Mouse (Mus musculus) heart, postnatal 0 days (tissue): ENCODE results near the gene Lix1l. TPM values are rescaled to one million over a fixed set of nuclear protein-coding genes. Genes with fewer than 3 reads are reported as not detected.
A peak's percentile ranks its signal among the peaks of the same experiment; 100 is the strongest.

Experiments used
- ATAC-seq: fragments of 200-750 bp; cut with Nextera tagmentation; 2 replicates; pipeline ENCODE4 v1.8.0; 2017; ENCODE audit warnings: low read depth, moderate number of reproducible peaks, moderate library complexity; ENCODE audit not compliant: insufficient read depth
- DNase-seq: peaks from one replicate; pipeline ENCODE4 v3.0.0-alpha.2; 2016; ENCODE audit warnings: low spot score
- H3K27ac ChIP-seq: fragments of 300-500 bp; sonication (generic); 2 replicates; pipeline ENCODE4 v1.5.1; 2014; ENCODE audit warnings: low read depth, mild to moderate bottlenecking
- H3K27me3 ChIP-seq: fragments of 300-500 bp; sonication (generic); 2 replicates; pipeline ENCODE4 v1.6.1; 2014; ENCODE audit warnings: low read length, mixed read lengths; ENCODE audit not compliant: control insufficient read depth, insufficient read depth
- H3K36me3 ChIP-seq: fragments of 300-500 bp; sonication (generic); replicated peaks from 2 replicates; pipeline ENCODE4 v1.6.1; 2014; ENCODE audit warnings: low read length, mixed read lengths; ENCODE audit not compliant: control insufficient read depth, insufficient read depth
- H3K4me1 ChIP-seq: fragments of 300-500 bp; sonication (generic); 2 replicates; pipeline ENCODE4 v1.6.1; 2014; ENCODE audit warnings: antibody characterized with exemption; ENCODE audit not compliant: control insufficient read depth, insufficient read depth
- H3K4me2 ChIP-seq: fragments of 300-500 bp; sonication (generic); 2 replicates; pipeline ENCODE4 v1.6.1; 2014; ENCODE audit warnings: low read depth, mild to moderate bottlenecking, low read length, moderate library complexity
- H3K4me3 ChIP-seq: fragments of 300-500 bp; sonication (generic); 2 replicates; pipeline ENCODE4 v1.5.1; 2014; ENCODE audit warnings: low read depth, low read length
- H3K9ac ChIP-seq: fragments of 300-500 bp; sonication (generic); replicated peaks from 2 replicates; pipeline ENCODE4 v1.6.1; 2014; ENCODE audit warnings: low read depth, low read length, mixed read lengths
- H3K9me3 ChIP-seq: fragments of 300-500 bp; sonication (generic); replicated peaks from 2 replicates; pipeline ENCODE4 v1.6.1; 2016; ENCODE audit warnings: low read length; ENCODE audit not compliant: control insufficient read depth
- CTCF ChIP-seq: IDR thresholded peaks from 2 replicates; pipeline ENCODE4 v1.5.1; 2016; ENCODE audit warnings: antibody characterized with exemption, control low read depth, low read depth
- EP300 ChIP-seq: IDR thresholded peaks from 2 replicates; pipeline ENCODE4 v1.6.1; 2016; ENCODE audit warnings: antibody characterized with exemption, low read depth
- WGBS: fragments of 180-500 bp; shearing (Covaris S2); extraction: QIAGEN DNeasy Blood & Tissue Kit; methylation state at CpG from one replicate; pipeline ENCODE4 v1.1.7; 2014; 5-methylcytosine and 5-hydroxymethylcytosine counted together
- polyA plus RNA-seq: library from polyadenylated mRNA; unstranded; fragments of >200 nt; fragmentation: Nextera tagmentation; extraction: Ambion mirVana; gene quantifications from 2 replicates; pipeline ENCODE4 v1.2.1, GENCODE M21; 2015
- total RNA-seq: library from RNA; depleted of rRNA; stranded (reverse); fragments of >200 nt; gene quantifications from 2 replicates; pipeline ENCODE4 v1.2.3, GENCODE M21; 2014; ENCODE audit warnings: low replicate concordance

Lix1l gene
- total and polyA plus RNA-seq, 2 experiments from 2014 or later: 3.6 to 50.6 TPM

GRCm38 (mm10) chr3:96634015-96634414, 33.1 kb downstream of the Lix1l start:
- 71% methylated on average over 1 of the region's 1 CpGs for WGBS
- no peak overlapping the region for H3K9ac ChIP-seq
- no peaks in the 10 kb centered on the region for H3K9me3 ChIP-seq
- peaks cover 21% of the 10 kb centered on the region for H3K4me1 ChIP-seq
- TF ChIP-seq EP300: no peak
- no peak for TF ChIP-seq CTCF
- no peak overlapping the region for H3K4me2 ChIP-seq
- H3K27ac ChIP-seq: no peak overlapping the region
- peaks cover 35% of the 10 kb centered on the region for H3K36me3 ChIP-seq
- no peak for ATAC-seq
- H3K27me3 ChIP-seq: no peaks in the 10 kb centered on the region
- DNase-seq: no peak
- no peak overlapping the region for H3K4me3 ChIP-seq

- H3K27ac ChIP-seq: peak within 1 kb of the TSS; percentile 83
- peak within 1 kb of the TSS; percentile 80 for H3K4me3 ChIP-seq
- H3K9me3 ChIP-seq: no peaks in the 10 kb centered on the region
- H3K4me2 ChIP-seq: peak within 1 kb of the TSS; percentile 91
- H3K27me3 ChIP-seq: no peaks in the 10 kb centered on the region
- ATAC-seq (peak; percentile 87), DNase-seq (peak; percentile 81)
- TF ChIP-seq EP300 (no peak), CTCF (peak; percentile 49)
- peak within 1 kb of the TSS; percentile 96 for H3K9ac ChIP-seq
- peaks cover 18% of the 10 kb centered on the region for H3K4me1 ChIP-seq
- peaks cover 36% of the 10 kb centered on the region for H3K36me3 ChIP-seq
- WGBS: 2% methylated on average over 57 of the region's 60 CpGs
These were observed 34.3 kb downstream of the Lix1l start, which contains the start of the genes Pex11b and Gm42957 for GRCm38 (mm10) chr3:96634928-96635879. Gene Pex11b, plus strand, starts transcription at chr3:96635376. Gene Gm42957, plus strand, starts transcription at chr3:96635474.

- WGBS: 7% methylated on average over 15 of the region's 15 CpGs
- Histone ChIP-seq H3K9me3 (no peaks in the 10 kb centered on the region), H3K4me3 (peak overlapping the region; percentile 80), H3K4me1 (peaks cover 11% of the 10 kb centered on the region; the same call in 1 of the 2 replicates), H3K27ac (peak overlapping the region; percentile 83), H3K36me3 (peaks cover 37% of the 10 kb centered on the region), H3K27me3 (no peaks in the 10 kb centered on the region), H3K4me2 (peak overlapping the region; percentile 91), H3K9ac (peak overlapping the region; percentile 96)
- no peak for ATAC-seq
- TF ChIP-seq CTCF (no peak), EP300 (no peak)
- no peak for DNase-seq
These were observed 35.0 kb downstream of the Lix1l start for GRCm38 (mm10) chr3:96635906-96636305.

GRCm38 (mm10) chr3:96636448-96636847, 35.5 kb downstream of the Lix1l start:
- Histone ChIP-seq H3K4me3 (peak overlapping the region; percentile 80), H3K27ac (no peak overlapping the region), H3K4me1 (peaks cover 10% of the 10 kb centered on the region; the same call in 1 of the 2 replicates), H3K27me3 (no peaks in the 10 kb centered on the region), H3K4me2 (peak overlapping the region; percentile 91), H3K36me3 (peaks cover 35% of the 10 kb centered on the region), H3K9me3 (no peaks in the 10 kb centered on the region), H3K9ac (peak overlapping the region; percentile 96; the same call in 1 of the 2 replicates)
- WGBS: 62% methylated on average over 11 of the region's 11 CpGs
- ATAC-seq: no peak
- TF ChIP-seq CTCF (no peak), EP300 (no peak)
- no peak for DNase-seq

GRCm38 (mm10) chr3:96639219-96639618, 38.3 kb downstream of the Lix1l start:
- ATAC-seq (no peak), DNase-seq (no peak)
- no peak overlapping the region for H3K27ac ChIP-seq
- no peaks in the 10 kb centered on the region for H3K27me3 ChIP-seq
- peaks cover 25% of the 10 kb centered on the region for H3K36me3 ChIP-seq
- no peak overlapping the region for H3K4me2 ChIP-seq
- H3K4me3 ChIP-seq: no peak overlapping the region
- TF ChIP-seq EP300 (no peak), CTCF (peak; percentile 60)
- H3K4me1 ChIP-seq: peaks cover 10% of the 10 kb centered on the region; the same call in 1 of the 2 replicates
- WGBS: 75% methylated on average over 1 of the region's 1 CpGs
- no peak overlapping the region for H3K9ac ChIP-seq
- H3K9me3 ChIP-seq: no peaks in the 10 kb centered on the region
